Mouse (Mus musculus) Muller cell, postnatal 12 days (primary cell): ENCODE measurements at regions not wholly inside any gene's neighbourhood (a gene's known extent, or its start where the extent isn't known, plus 50 kb on each side); places are given as distances from the start of the nearest gene placed in this dataset.

ENCODE experiments used
- DNase-seq: peaks from one replicate; pipeline ENCODE4 v3.0.0-alpha.2; 2015; ENCODE audit errors: inconsistent ontology term

DNA sequence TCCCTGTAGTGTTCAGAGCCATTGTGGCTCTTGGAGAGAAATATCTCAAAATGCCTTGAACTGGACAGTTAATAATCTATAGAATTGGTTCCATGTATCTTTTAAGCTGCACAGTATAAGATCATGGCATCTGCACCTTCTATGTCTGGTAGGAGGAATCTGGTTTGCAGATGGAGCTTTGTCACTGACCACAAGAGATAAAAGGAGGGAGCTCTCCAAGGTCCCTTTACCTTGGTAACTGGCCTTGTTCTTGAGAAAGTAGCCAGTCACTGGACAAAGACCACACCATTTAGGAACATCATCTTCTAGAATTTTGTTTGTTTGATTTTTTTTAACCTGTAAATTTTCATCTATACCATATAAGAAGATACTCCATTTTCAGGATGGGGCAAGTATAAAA is 52.5 kb upstream of the Plcb4 start:
- no peak for DNase-seq
